Mouse (Mus musculus): ENCODE data around the gene Gm45717. TPM values are rescaled to one million over a fixed set of nuclear protein-coding genes. Genes with fewer than 3 reads are reported as not detected.
"Not testable (repeated sequence)": the region's sequence is repeated elsewhere in the genome, so short reads cannot be mapped to it uniquely, and the experiment has no call there.

Gene Gm45717
- polyA plus RNA-seq, 1 experiment: 1.1 TPM

GRCm38 (mm10) chr7:140990622-140991021, 34.9 kb upstream of the Gm45717 start:
- no peaks in the 10 kb centered on the region for H3K27me3 ChIP-seq (ENCODE audit: control insufficient read depth, insufficient read depth, low read length)
- 76% methylated on average over 5 of the region's 5 CpGs for WGBS
- H3K4me3 ChIP-seq (ENCODE audit: low read depth, low read length): no peak overlapping the region
- no peaks in the 10 kb centered on the region for H3K36me3 ChIP-seq (ENCODE audit: control insufficient read depth, insufficient read depth, low read length)
- H3K4me1 ChIP-seq (ENCODE audit: control insufficient read depth, insufficient read depth, insufficient read length, low read length): peaks cover 5% of the 10 kb centered on the region
- TF ChIP-seq CTCF (IDR thresholded peaks at IDR 0.05; ENCODE audit: extremely low read depth, insufficient read length, insufficient replicate concordance, low read depth, low read length) (no peak), POLR2A (IDR thresholded peaks at IDR 0.05; ENCODE audit: low read depth, low read length) (no peak)
- no peak overlapping the region for H3K27ac ChIP-seq (ENCODE audit: insufficient read depth, low read depth, low read length)

- no peaks in the 10 kb centered on the region for H3K27me3 ChIP-seq (ENCODE audit: control insufficient read depth, insufficient read depth, low read length)
- no peaks in the 10 kb centered on the region for H3K36me3 ChIP-seq (ENCODE audit: control insufficient read depth, insufficient read depth, low read length)
- TF ChIP-seq CTCF (IDR thresholded peaks at IDR 0.05; ENCODE audit: extremely low read depth, insufficient read length, insufficient replicate concordance, low read depth, low read length) (no peak), POLR2A (IDR thresholded peaks at IDR 0.05; ENCODE audit: low read depth, low read length) (no peak)
- H3K4me1 ChIP-seq (ENCODE audit: control insufficient read depth, insufficient read depth, insufficient read length, low read length): peaks cover 5% of the 10 kb centered on the region
- H3K27ac ChIP-seq (ENCODE audit: insufficient read depth, low read depth, low read length): no peak overlapping the region
- WGBS: 58% methylated on average over 6 of the region's 6 CpGs
- no peak overlapping the region for H3K4me3 ChIP-seq (ENCODE audit: low read depth, low read length)
Observed at GRCm38 (mm10) chr7:140990185-140990584, 34.4 kb upstream of the Gm45717 start.

GRCm38 (mm10) chr7:140989022-140989421, 33.3 kb upstream of the Gm45717 start:
- H3K4me3 ChIP-seq (ENCODE audit: low read depth, low read length): no peak overlapping the region
- H3K4me1 ChIP-seq (ENCODE audit: control insufficient read depth, insufficient read depth, insufficient read length, low read length): peaks cover 5% of the 10 kb centered on the region
- H3K36me3 ChIP-seq (ENCODE audit: control insufficient read depth, insufficient read depth, low read length): no peaks in the 10 kb centered on the region
- TF ChIP-seq POLR2A (IDR thresholded peaks at IDR 0.05; ENCODE audit: low read depth, low read length) (no peak), CTCF (IDR thresholded peaks at IDR 0.05; ENCODE audit: extremely low read depth, insufficient read length, insufficient replicate concordance, low read depth, low read length) (no peak)
- H3K27ac ChIP-seq (ENCODE audit: insufficient read depth, low read depth, low read length): no peak overlapping the region
- 87% methylated on average over 4 of the region's 4 CpGs for WGBS
- no peaks in the 10 kb centered on the region for H3K27me3 ChIP-seq (ENCODE audit: control insufficient read depth, insufficient read depth, low read length)

GRCm38 (mm10) chr7:140987182-140988138, 31.7 kb upstream of the Gm45717 start:
- Histone ChIP-seq H3K27ac (ENCODE audit: insufficient read depth, low read depth, low read length) (peak overlapping the region; percentile 24; the same call in 1 of the 2 replicates), H3K4me1 (ENCODE audit: control insufficient read depth, insufficient read depth, insufficient read length, low read length) (peaks cover 5% of the 10 kb centered on the region), H3K36me3 (ENCODE audit: control insufficient read depth, insufficient read depth, low read length) (no peaks in the 10 kb centered on the region), H3K27me3 (ENCODE audit: control insufficient read depth, insufficient read depth, low read length) (no peaks in the 10 kb centered on the region), H3K4me3 (ENCODE audit: low read depth, low read length) (no peak overlapping the region)
- WGBS: 49% methylated on average over 17 of the region's 17 CpGs
- TF ChIP-seq CTCF (IDR thresholded peaks at IDR 0.05; ENCODE audit: extremely low read depth, insufficient read length, insufficient replicate concordance, low read depth, low read length) (no peak), POLR2A (IDR thresholded peaks at IDR 0.05; ENCODE audit: low read depth, low read length) (no peak)

- no peaks in the 10 kb centered on the region for H3K36me3 ChIP-seq (ENCODE audit: control insufficient read depth, insufficient read depth, low read length)
- no peaks in the 10 kb centered on the region for H3K27me3 ChIP-seq (ENCODE audit: control insufficient read depth, insufficient read depth, low read length)
- H3K4me3 ChIP-seq (ENCODE audit: low read depth, low read length): no peak overlapping the region
- WGBS: 93% methylated on average over 7 of the region's 7 CpGs
- no peaks in the 10 kb centered on the region for H3K4me1 ChIP-seq (ENCODE audit: control insufficient read depth, insufficient read depth, insufficient read length, low read length)
- H3K27ac ChIP-seq (ENCODE audit: insufficient read depth, low read depth, low read length): no peak overlapping the region
- TF ChIP-seq CTCF (IDR thresholded peaks at IDR 0.05; ENCODE audit: extremely low read depth, insufficient read length, insufficient replicate concordance, low read depth, low read length): no peak
- no peak for TF ChIP-seq POLR2A (IDR thresholded peaks at IDR 0.05; ENCODE audit: low read depth, low read length)
Observed at GRCm38 (mm10) chr7:140982971-140983370, 27.2 kb upstream of the Gm45717 start.

GRCm38 (mm10) chr7:140981704-140982103, 26.0 kb upstream of the Gm45717 start:
- 90% methylated on average over 8 of the region's 8 CpGs for WGBS
- no peak for TF ChIP-seq POLR2A (IDR thresholded peaks at IDR 0.05; ENCODE audit: low read depth, low read length)
- no peak for TF ChIP-seq CTCF (IDR thresholded peaks at IDR 0.05; ENCODE audit: extremely low read depth, insufficient read length, insufficient replicate concordance, low read depth, low read length)
- Histone ChIP-seq H3K4me3 (ENCODE audit: low read depth, low read length) (no peak overlapping the region), H3K27ac (ENCODE audit: insufficient read depth, low read depth, low read length) (no peak overlapping the region), H3K36me3 (ENCODE audit: control insufficient read depth, insufficient read depth, low read length) (no peaks in the 10 kb centered on the region), H3K27me3 (ENCODE audit: control insufficient read depth, insufficient read depth, low read length) (no peaks in the 10 kb centered on the region), H3K4me1 (ENCODE audit: control insufficient read depth, insufficient read depth, insufficient read length, low read length) (no peaks in the 10 kb centered on the region)

- not testable (repeated sequence) for H3K36me3 ChIP-seq (ENCODE audit: control insufficient read depth, insufficient read depth, low read length); H3K27ac ChIP-seq (ENCODE audit: insufficient read depth, low read depth, low read length); H3K27me3 ChIP-seq (ENCODE audit: control insufficient read depth, insufficient read depth, low read length); H3K4me1 ChIP-seq (ENCODE audit: control insufficient read depth, insufficient read depth, insufficient read length, low read length); H3K4me3 ChIP-seq (ENCODE audit: low read depth, low read length)
- 86% methylated on average over 9 of the region's 9 CpGs for WGBS
Observed at GRCm38 (mm10) chr7:140976720-140977119, 21.0 kb upstream of the Gm45717 start.

All from small intestine, adult 2 months (tissue).